Mouse (Mus musculus) olfactory bulb, adult 2 months (tissue): Measurements from ENCODE around the gene Klhl35.

Source experiments
- CTCF ChIP-seq: fragments of 200-500 bp; IDR thresholded peaks from 2 replicates; pipeline ENCODE4 v1.5.1; 2012; ENCODE audit warnings: low read depth, mild to moderate bottlenecking, low read length, moderate library complexity; ENCODE audit not compliant: insufficient read depth
- POLR2A ChIP-seq: fragments of 200-500 bp; IDR thresholded peaks from 2 replicates; pipeline ENCODE4 v1.6.1; 2012; ENCODE audit warnings: mild to moderate bottlenecking, low read depth, low read length, moderate library complexity; ENCODE audit not compliant: insufficient read depth

- TF ChIP-seq POLR2A (no peak), CTCF (no peak)
Measured at GRCm38 (mm10) chr7:99471578-99471977, 5.8 kb downstream of the Klhl35 start.
